Mouse (Mus musculus) monocyte, adult 5-6 weeks (primary cell): Measurements from ENCODE around the gene Rpl28. TPM values are rescaled to one million over a fixed set of nuclear protein-coding genes. Genes with fewer than 3 reads are reported as not detected.
"Not testable (repeated sequence)": the region's sequence is repeated elsewhere in the genome, so short reads cannot be mapped to it uniquely, and the experiment has no call there.

ENCODE experiments used
- ATAC-seq: fragments of 153-309, 156-312 bp; replicated peaks from 2 replicates; pipeline ENCODE4 v1.8.0; 2017; ENCODE audit warnings: mild to moderate bottlenecking; ENCODE audit not compliant: low TSS enrichment, insufficient number of reproducible peaks, severe bottlenecking, poor library complexity, low FRiP score
- total RNA-seq: library from RNA; stranded (forward); fragments of 200-1000, 200-491, 200-594 nt; gene quantifications from 3 replicates; pipeline ENCODE4 v1.2.3, GENCODE M21; 2017

Rpl28 gene
- total RNA-seq, 1 experiment from 2014 or later: 279 TPM

DNA sequence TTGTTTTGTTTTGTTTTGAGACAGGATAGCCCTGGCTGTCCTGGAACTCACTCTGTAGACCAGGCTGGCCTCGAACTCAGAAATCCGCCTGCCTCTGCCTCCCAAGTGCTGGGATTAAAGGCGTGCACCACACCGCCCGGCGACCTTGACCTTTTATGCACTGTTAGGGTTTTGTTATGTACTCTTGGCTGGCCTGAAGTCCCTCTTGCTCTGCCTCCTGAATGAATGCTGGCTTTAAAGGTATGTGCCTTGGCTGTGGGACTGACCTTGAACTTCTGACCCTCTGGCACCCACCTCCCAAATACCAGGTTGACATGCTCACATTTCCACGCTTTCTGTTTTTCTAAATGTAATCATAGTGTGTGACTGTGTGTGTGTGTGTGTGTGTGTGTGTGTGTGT lies 28.3 kb downstream of the Rpl28 start:
- not testable (repeated sequence) for ATAC-seq

DNA sequence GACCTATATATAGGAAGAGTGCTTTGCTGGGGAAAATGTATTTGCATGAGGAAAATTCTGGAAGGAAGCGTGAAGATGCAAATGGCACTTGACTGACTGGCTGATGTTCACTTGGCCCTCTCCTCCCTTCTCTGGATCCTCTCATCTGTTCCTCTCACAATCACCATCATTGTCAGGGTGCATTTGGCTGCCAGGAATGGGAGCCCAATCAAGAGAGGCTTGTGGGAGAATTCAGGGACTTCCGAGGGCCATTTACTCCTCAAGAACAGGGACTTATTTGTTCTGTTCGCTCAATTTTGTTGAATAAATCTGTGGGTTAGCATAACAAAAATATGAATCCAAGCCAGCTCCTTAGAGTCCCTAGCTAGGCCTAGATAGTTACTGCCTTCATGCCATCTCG lies 29.0 kb downstream of the Rpl28 start:
- no peak for ATAC-seq

DNA sequence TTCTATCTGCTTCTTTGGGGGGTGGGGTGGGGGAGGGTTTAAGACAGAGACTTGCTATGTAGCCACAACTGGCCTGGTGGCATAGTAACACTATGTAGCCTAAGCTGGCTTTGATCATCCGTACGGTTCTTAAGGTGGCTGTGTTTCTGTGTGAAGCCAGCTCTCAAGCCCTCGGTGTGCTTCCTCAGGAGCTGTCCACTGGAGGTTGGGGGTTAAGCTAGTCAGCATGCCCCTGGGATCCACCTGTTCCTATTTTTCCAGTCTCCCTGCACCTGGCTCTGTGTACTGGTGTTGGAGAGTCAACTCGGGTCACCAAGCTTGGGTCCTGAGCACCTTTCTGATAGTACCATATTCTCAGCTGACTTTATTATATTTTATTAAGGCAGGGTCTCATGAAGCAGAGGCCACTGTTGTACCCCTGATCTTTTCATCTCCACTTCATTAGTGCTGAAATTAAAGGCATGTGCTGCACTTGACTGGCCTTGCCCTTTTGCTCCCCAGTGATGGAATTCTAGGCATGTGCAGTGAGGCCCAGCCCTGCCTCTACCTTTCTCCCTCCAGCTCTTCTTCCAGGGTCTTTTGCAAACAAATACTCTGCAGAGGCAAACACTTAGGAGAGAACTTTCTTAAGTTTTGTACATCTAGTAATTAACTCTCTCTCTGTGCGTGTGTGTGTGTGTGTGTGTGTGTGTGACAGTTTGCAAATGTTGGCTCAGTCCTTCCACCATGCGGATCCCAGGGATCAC lies 29.7 kb downstream of the Rpl28 start:
- no peak for ATAC-seq

DNA sequence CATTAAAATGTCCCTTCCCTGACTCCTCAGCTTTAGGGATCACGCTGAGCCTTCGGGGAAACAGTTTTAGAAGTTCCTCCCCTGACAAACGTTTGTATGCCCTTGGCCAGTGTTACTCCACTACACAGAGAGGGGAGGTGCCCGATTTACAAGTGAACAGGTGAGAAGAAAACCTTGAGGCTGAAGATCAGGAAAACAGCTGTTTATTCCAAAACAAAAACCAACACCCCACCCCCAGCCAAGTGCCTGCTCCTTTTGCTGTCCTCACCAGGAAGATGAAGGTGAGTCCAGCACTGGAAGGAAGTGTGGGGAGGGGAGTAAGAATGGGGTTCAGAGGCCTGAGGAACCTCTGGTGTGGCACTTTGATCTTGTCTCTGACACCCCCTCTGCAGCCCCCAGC lies 32.7 kb downstream of the Rpl28 start:
- no peak for ATAC-seq

DNA sequence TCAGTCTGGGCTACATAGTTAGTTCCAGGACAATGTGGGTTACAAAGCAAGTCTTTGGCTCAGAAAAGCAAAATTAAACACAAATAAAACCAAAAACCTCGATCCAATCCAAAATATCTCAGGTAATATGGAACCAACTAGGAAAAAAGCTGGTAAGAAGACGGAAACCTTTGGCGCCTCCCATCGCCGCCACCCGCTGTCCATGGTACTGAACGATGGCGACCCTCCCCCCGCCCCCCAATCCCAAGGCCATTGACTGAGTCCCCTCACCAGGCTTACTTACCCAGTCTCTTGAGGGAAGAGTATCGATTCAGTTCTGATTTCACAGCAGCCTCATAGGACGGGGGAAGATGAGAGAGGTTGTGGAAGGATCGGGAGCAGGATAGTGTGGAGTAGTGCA lies 37.8 kb downstream of the Rpl28 start:
- ATAC-seq: no peak

DNA sequence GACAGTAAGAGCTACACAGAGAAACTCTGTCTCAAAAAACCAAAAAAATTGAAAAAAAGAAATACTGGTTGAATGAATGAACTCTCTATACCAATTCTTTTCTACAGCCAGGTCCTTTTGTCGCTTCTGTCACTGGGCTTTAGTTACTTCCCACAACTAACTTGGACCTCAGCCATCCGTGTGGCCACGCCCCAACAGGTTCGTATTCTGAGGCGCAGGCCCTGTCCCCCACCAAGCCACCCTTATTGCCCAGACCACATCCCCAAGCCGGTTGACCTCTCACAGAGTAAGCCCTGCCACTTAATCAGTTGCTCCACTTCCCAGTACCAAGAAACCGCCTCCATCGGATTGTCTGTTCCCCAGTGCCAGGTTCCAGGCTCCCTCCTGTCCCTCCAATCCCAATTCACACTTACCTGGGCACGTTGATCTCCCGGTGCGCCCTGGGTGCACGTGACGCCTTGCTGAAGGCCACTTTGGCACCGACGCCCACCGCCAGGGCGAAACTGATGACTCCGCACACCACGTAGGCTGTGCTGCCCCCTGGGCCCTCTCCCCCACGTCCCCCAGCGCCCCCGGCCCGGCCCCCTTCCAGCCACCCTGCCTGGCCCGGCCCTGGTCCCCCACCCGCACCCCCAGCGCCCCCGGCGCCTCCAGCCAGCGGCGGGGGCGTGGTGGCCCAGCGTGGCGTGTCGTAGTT lies 43.1 kb downstream of the Rpl28 start:
- ATAC-seq: no peak

DNA sequence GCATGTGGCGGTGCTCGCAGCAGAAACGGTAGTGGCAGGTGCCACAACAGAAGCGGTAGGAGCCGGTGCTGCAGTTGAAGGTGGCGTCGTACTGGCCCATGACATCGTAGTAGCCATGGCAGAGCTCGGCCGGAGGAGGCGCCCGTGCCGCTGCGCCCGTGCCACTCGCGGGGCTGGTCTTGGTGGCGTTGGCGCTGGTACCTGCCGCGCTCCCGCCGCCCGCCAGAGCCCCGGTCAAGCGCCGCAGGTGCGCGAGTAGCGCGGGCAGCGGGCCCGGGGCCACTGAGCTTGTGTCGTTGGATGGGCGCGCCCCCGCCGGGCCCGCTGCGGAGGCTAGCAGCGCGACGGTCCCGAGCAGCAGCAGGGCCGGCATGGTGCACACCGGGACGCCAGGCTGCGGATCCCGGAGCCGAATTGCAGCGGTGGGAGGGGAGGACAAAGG lies 43.7 kb downstream of the Rpl28 start:
- 0 out of 2 replicates have a peak, but pooled peaks have one; percentile 34 for ATAC-seq

DNA sequence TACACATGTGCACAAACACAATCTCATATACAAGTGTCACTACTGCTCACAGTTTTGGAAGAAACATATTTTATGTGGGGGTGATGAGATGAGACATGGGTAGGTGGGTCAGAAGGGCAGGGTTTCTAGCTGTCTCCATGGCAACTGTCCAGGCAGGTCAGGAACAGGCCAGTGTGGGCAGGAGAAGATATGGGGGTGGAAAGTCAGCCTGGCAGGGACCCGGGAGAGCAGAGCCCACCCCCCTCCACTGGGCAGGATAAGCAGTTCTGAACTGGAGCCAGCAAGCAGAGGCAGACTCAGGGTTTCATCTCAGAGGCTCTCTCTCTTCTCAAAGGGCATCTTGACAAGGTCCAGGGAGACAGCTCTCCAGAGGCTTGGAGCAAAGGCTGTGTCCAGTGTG lies 45.0 kb downstream of the Rpl28 start:
- no peak; the same call in 1 of the 2 replicates for ATAC-seq

DNA sequence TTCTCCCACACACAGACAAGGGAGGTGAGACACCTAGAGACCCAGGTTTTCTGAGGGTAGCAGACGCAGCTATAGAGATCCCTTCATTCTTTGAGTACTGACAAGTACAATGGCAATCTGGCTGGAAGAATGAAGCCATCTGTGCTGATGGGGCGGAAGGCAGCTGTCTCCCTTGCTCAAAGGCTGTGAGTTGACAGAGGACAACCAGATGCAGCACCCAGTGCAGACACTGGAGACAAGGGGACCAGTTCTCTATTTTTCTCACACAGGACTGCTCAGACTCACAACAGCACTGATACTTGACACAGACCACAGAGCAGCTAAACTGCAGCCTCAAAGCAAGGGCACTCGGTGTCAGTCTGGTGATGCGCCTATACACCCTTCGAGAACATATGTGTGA lies 49.4 kb downstream of the Rpl28 start:
- ATAC-seq: no peak

DNA sequence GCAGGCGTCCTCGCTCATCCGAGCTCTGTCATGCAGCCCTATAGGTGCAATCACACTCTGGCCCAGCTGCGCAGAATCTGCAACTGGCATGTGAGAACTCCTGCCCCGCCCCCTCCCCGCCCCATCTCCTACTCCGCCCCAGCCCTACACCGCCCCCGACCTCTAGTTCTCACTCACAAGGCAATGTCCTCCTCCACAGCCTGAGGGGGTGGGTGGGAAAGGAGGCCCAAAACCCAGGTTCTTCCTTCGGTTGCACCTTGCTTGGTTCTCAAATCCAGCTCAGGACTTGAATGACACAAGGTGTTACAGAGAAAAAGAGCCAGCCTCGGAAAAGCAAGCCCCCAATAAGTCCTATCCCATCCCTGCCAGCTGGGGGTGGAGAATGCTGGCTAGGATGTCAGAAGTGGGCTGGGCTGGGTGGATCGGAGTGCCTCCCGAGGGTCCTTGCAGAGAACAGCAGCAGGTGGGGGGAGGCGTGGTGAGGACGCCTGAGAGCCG lies 50.0 kb downstream of the Rpl28 start:
- no peak for ATAC-seq

DNA sequence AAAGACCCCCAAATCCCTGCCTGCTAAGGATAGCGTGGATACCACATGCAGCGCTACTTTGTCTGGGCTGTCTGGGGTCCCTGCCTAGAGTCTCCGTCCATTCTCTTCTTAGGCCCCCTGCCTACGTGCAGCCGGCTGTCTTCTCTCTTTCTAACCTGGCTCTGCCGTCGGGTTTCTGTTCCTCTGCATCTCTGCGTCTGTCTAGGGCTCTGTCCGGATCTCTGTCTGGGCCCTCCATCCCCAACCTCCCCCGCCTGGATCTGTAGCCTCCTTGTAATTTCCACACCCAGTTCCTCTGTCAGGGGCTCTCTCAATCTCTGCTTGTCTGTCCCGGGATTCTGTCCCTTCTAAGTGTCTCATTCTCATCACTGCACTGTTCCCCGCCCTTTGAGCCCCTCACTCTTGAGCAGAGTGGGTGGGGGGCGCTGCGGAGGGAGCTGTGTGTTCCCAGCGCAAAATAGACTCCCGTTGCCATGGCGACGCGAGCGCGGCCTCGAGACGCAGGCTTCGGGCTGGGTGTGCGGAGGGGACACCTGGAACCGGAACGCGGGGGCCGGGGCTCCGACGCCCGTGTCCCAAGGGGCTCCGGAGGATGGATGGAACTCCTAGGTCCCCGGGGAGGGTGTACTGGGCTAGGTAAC lies 51.0 kb downstream of the Rpl28 start:
- ATAC-seq: no peak

DNA sequence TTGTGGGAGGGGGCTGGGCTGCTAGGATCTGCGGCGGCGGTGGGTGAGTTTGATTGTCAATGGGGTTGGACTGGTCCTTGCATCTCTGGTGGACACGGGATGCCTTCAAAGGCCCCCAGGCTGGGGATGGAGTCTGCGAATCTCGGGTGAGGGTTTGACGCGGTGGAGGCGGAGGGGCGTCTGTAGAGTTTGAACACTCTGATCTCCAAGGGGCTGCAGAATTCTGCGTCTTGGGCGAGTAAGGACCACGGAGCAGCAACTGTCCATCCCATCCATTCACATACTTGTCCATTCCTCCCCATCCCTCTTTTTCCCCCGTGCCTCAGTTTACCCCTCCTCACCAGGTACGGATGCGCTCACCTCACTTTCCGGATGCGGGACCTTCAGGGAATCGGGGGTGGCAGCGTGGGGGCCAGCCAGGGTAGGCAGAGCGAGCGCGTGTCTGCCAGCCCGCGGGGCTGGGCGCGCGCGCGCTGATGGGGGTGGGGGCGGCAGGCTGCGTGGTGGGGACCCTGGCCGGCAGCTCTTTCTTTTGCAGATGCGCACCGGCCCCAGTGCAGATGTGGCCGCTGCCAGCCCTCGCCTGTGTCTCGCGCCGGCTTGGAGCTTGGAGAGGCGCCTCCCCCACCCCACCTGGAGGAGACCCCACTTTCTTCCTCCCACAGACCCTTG lies 51.7 kb downstream of the Rpl28 start, which contains the start of gene Shisa7:
Gene Shisa7, minus strand, starts transcription at position 452 of the 672 bp plus-strand sequence.
- ATAC-seq: no peak

Other genes starting within 250 kb of the Rpl28 start
- gene Syt5, start 245.3 kb upstream of the Rpl28 start, total RNA-seq: not detected in 3 replicates
- gene Ptprh, start 188.8 kb upstream of the Rpl28 start, total RNA-seq: 0.39 TPM in 1 of 3 replicates, not detected in the others
- gene Tmem86b, start 161.5 kb upstream of the Rpl28 start, total RNA-seq: 18.1 to 27.9 TPM (median 21.7 TPM) in 3 replicates
- gene Ppp6r1, start 133.9 kb upstream of the Rpl28 start, total RNA-seq: 101 to 191 TPM (median 127 TPM) in 3 replicates
- 12.9 to 47.3 TPM (median 16.6 TPM) in 3 replicates for gene Hspbp1, start 107.8 kb upstream of the Rpl28 start, total RNA-seq
- not detected in 3 replicates for gene Brsk1, start 102.3 kb upstream of the Rpl28 start, total RNA-seq
- gene Tmem150b, start 67.6 kb upstream of the Rpl28 start, total RNA-seq: 5.6 to 6.8 TPM (median 6.4 TPM) in 3 replicates
- gene Kmt5c, start 52.8 kb upstream of the Rpl28 start, total RNA-seq: 25.1 to 60.4 TPM (median 38.0 TPM) in 3 replicates
- 4.7 TPM in 1 of 3 replicates, not detected in the others for gene Cox6b2, start 39.8 kb upstream of the Rpl28 start, total RNA-seq
- not detected in 3 replicates for gene Fam71e2, start 21.6 kb upstream of the Rpl28 start, total RNA-seq
- not detected in 3 replicates for gene Il11, start 10.0 kb upstream of the Rpl28 start, total RNA-seq
- not detected in 3 replicates for gene Tmem190, start 9.9 kb upstream of the Rpl28 start, total RNA-seq
- 0.53 to 1.5 TPM (median 1.2 TPM) in 3 replicates for gene Tmem238, start 3.2 kb upstream of the Rpl28 start, total RNA-seq
- gene Ube2s, start 19.7 kb downstream of the Rpl28 start, total RNA-seq: 96.9 to 129 TPM (median 127 TPM) in 3 replicates
- gene Shisa7, start 51.8 kb downstream of the Rpl28 start, total RNA-seq: 0.11 TPM in 1 of 3 replicates, not detected in the others
- 7.1 to 45.7 TPM (median 35.7 TPM) in 3 replicates for gene Isoc2b, start 77.4 kb downstream of the Rpl28 start, total RNA-seq
- gene Isoc2a, start 84.3 kb downstream of the Rpl28 start, total RNA-seq: 4.5 to 8.4 TPM (median 7.9 TPM) in 3 replicates
- not detected in 3 replicates for gene Gm36210, start 113.6 kb downstream of the Rpl28 start, total RNA-seq
- 2.6 to 6.0 TPM (median 5.9 TPM) in 3 replicates for gene Zfp628, start 122.3 kb downstream of the Rpl28 start, total RNA-seq
- 0.49 TPM in 1 of 3 replicates, not detected in the others for gene Nat14, start 129.2 kb downstream of the Rpl28 start, total RNA-seq
- gene Ssc5d, start 132.9 kb downstream of the Rpl28 start, total RNA-seq: not detected in 3 replicates
- not detected in 3 replicates for gene Sbk2, start 171.5 kb downstream of the Rpl28 start, total RNA-seq
- gene Sbk3, start 178.3 kb downstream of the Rpl28 start, total RNA-seq: not detected in 3 replicates
- 1.2 to 2.5 TPM (median 1.3 TPM) in 3 replicates for gene Zfp579, start 203.3 kb downstream of the Rpl28 start, total RNA-seq
- gene Zfp524, start 221.5 kb downstream of the Rpl28 start, total RNA-seq: 4.4 to 12.1 TPM (median 5.1 TPM) in 3 replicates
- 12.5 to 26.2 TPM (median 14.6 TPM) in 3 replicates for gene Fiz1, start 221.8 kb downstream of the Rpl28 start, total RNA-seq
- not detected in 3 replicates for gene Gm44973, start 222.6 kb downstream of the Rpl28 start, total RNA-seq
- 20.1 to 30.4 TPM (median 22.9 TPM) in 3 replicates for gene Zfp865, start 227.5 kb downstream of the Rpl28 start, total RNA-seq
- gene Ccdc106, start 227.7 kb downstream of the Rpl28 start, total RNA-seq: not detected in 3 replicates
- 1.4 to 1.5 TPM in 2 of 3 replicates, not detected in the other for gene 4632433K11Rik, start 241.2 kb downstream of the Rpl28 start, total RNA-seq
- gene Zfp784, start 245.6 kb downstream of the Rpl28 start, total RNA-seq: 3.0 to 3.8 TPM (median 3.1 TPM) in 3 replicates